Mouse (Mus musculus): ENCODE measurements around the gene Gm12888.
"Not testable (repeated sequence)": the region's sequence is repeated elsewhere in the genome, so short reads cannot be mapped to it uniquely, and the experiment has no call there.

The Gm12888 gene

GRCm38 (mm10) chr4:121324817-121325216, at the start of gene Gm12888:
Gene Gm12888 (minus strand): TSS chr4:121324917.
- DNase-seq (ENCODE audit: low read depth, low spot score), result not testable (repeated sequence)
